Mouse (Mus musculus) stomach, embryonic 14.5 days (tissue): ENCODE data around the gene Dok7. TPM values are rescaled to one million over a fixed set of nuclear protein-coding genes. Genes with fewer than 3 reads are reported as not detected.

ENCODE experiments used
- ATAC-seq: fragments of 200-750 bp; cut with Nextera tagmentation; 2 replicates; pipeline ENCODE4 v1.8.0; 2017; ENCODE audit warnings: low read depth, moderate TSS enrichment; ENCODE audit not compliant: insufficient number of reproducible peaks, insufficient read depth, low FRiP score
- H3K27ac ChIP-seq: fragments of 300-500 bp; sonication (generic); 2 replicates; pipeline ENCODE4 v1.5.1; 2014; ENCODE audit warnings: mild to moderate bottlenecking, low read length, moderate library complexity, mixed read lengths
- H3K27me3 ChIP-seq: fragments of 300-500 bp; sonication (generic); 2 replicates; pipeline ENCODE4 v1.6.1; 2014; ENCODE audit warnings: low read length, control low read depth, mixed read lengths; ENCODE audit not compliant: control insufficient read depth, insufficient read depth
- H3K36me3 ChIP-seq: fragments of 300-500 bp; sonication (generic); 2 replicates; pipeline ENCODE4 v1.6.1; 2014; ENCODE audit warnings: mild to moderate bottlenecking, control low read depth, low read length, moderate library complexity, mixed read lengths; ENCODE audit not compliant: control insufficient read depth, insufficient read depth
- H3K4me1 ChIP-seq: fragments of 300-500 bp; sonication (generic); 2 replicates; pipeline ENCODE4 v1.6.1; 2014; ENCODE audit warnings: low read length, control low read depth, mixed read lengths; ENCODE audit not compliant: control insufficient read depth, insufficient read depth
- H3K4me2 ChIP-seq: fragments of 300-500 bp; sonication (generic); replicated peaks from 2 replicates; pipeline ENCODE4 v1.6.1; 2014; ENCODE audit warnings: low read depth, low read length, control low read depth
- H3K4me3 ChIP-seq: fragments of 300-500 bp; sonication (generic); 2 replicates; pipeline ENCODE4 v1.5.1; 2014; ENCODE audit warnings: low read depth, low read length, control low read depth
- H3K9ac ChIP-seq: fragments of 300-500 bp; sonication (generic); replicated peaks from 2 replicates; pipeline ENCODE4 v1.6.1; 2014; ENCODE audit warnings: low read depth, mild to moderate bottlenecking, control low read depth, low read length, moderate library complexity, mixed read lengths
- H3K9me3 ChIP-seq: fragments of 300-500 bp; sonication (generic); 2 replicates; pipeline ENCODE4 v1.6.1; 2016; ENCODE audit warnings: low read depth, low read length, control low read depth; ENCODE audit not compliant: control insufficient read depth
- WGBS: fragments of 180-500 bp; shearing (Covaris S2); extraction: QIAGEN DNeasy Blood & Tissue Kit; methylation state at CpG from one replicate; pipeline ENCODE4 v1.1.7; 2014; 5-methylcytosine and 5-hydroxymethylcytosine counted together
- microRNA-seq: library from miRNA; unstranded; fragments of <30 nt; microRNA quantifications from one replicate; pipeline ENCODE4, GENCODE M21; 2016
- polyA plus RNA-seq: library from polyadenylated mRNA; unstranded; fragments of >200 nt; fragmentation: Nextera tagmentation; extraction: Ambion mirVana; gene quantifications from 2 replicates; pipeline ENCODE4 v1.2.1, GENCODE M21; 2014

The Dok7 gene
- polyA plus RNA-seq, 1 experiment from 2014 or later = 0.71 TPM

DNA sequence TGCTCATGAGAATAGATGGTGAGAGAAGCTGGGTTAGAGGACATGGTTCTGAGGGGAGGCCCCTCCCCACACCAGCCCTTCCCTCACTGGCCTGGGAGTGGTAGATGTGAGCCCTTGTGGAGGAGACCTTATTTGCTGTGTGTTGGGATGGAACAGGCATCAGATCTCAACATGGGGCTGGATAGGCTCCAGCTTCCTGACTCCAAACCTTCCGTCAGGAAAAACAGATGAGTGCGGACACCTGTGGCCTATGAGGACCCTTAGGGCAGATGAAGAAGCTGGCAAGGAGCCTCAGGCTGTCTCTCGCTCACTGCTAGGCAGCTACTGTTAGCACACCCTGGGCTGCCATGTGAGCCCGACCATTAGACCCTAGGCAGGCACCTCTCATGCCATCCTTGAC lies 76.9 kb downstream of the Dok7 start:
- H3K27me3 ChIP-seq = no peaks in the 10 kb centered on the region
- no peak for ATAC-seq
- no peaks in the 10 kb centered on the region for H3K9me3 ChIP-seq
- H3K9ac ChIP-seq = no peak overlapping the region
- WGBS = 83% methylated on average over 4 of the region's 4 CpGs
- H3K36me3 ChIP-seq = no peaks in the 10 kb centered on the region
- no peak overlapping the region for H3K4me2 ChIP-seq
- H3K27ac ChIP-seq = no peak overlapping the region
- H3K4me1 ChIP-seq = no peaks in the 10 kb centered on the region
- H3K4me3 ChIP-seq = no peak overlapping the region

DNA sequence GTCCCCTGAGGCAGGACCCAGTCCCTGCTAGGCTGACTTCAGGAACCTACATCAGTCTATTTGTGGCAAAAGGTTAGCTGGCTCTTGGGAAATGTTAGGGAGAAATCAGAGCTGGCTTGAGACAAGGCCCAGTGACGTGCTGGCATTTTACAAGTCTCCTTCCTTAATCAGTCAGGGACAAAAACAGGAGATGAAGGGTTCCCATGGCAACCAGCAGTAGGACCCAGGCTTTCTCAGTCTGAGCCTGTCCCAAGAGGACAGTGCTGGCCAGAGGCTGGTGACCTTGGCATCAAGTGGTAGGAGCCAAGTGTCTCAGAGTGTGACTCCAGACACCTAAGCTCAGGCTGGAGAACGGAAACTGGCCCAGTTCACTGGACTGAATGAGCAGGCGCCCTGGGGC lies 77.7 kb downstream of the Dok7 start:
- no peak overlapping the region for H3K9ac ChIP-seq
- 73% methylated on average over 3 of the region's 3 CpGs for WGBS
- ATAC-seq = no peak

DNA sequence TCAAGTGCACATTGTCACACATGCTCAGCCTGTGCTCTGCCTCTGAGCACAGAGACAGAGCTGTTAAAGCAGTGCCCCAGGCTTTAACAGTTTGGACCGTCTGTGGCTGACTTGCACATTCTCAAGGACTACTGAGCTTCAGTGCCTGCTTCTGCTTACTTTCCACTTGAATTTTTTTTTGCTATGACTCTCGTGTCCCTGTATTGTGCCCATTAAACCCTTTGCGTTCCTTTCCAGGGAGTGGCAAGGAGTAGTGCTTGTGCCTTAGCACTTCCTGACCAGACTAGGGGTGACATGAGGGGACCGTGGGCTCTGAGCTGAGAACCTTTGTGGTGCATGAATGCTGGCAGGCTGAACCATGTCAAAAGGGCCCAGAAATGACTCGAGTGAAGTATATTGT lies 79.3 kb downstream of the Dok7 start:
- Histone ChIP-seq H3K4me2 (no peak overlapping the region), H3K36me3 (no peaks in the 10 kb centered on the region), H3K9ac (no peak overlapping the region), H3K4me1 (no peaks in the 10 kb centered on the region), H3K27ac (no peak overlapping the region), H3K27me3 (no peaks in the 10 kb centered on the region), H3K9me3 (no peaks in the 10 kb centered on the region), H3K4me3 (no peak overlapping the region)
- no peak for ATAC-seq
- WGBS = 57% methylated on average over 5 of the region's 5 CpGs

More for the DNA sequence above, 77.7 kb downstream of the Dok7 start:
- Histone ChIP-seq H3K4me1 (no peaks in the 10 kb centered on the region), H3K27ac (no peak overlapping the region), H3K4me3 (no peak overlapping the region), H3K4me2 (no peak overlapping the region), H3K9me3 (no peaks in the 10 kb centered on the region), H3K27me3 (no peaks in the 10 kb centered on the region), H3K36me3 (no peaks in the 10 kb centered on the region)

Small RNA genes within 50 kb of the gene (microRNA-seq; reads per million reads assigned to microRNA genes)
- gene Mir3097 = 5.5 reads per million, percentile 13 among the genes with 10 or more reads in this experiment

Other genes starting within 250 kb of the Dok7 start
- 0.69 and 0.81 TPM in 2 replicates for gene Msantd1, start 148.8 kb upstream of the Dok7 start, polyA plus RNA-seq
- 34.2 and 37.4 TPM in 2 replicates for gene Rgs12, start 107.3 kb upstream of the Dok7 start, polyA plus RNA-seq
- 0.58 and 0.84 TPM in 2 replicates for gene Hgfac, start 15.3 kb upstream of the Dok7 start, polyA plus RNA-seq
- gene Lrpap1, start 49.0 kb downstream of the Dok7 start, polyA plus RNA-seq = 187 and 192 TPM in 2 replicates
- gene Adra2c, start 221.6 kb downstream of the Dok7 start, polyA plus RNA-seq = not detected in 2 replicates